Mouse (Mus musculus): Measurements from ENCODE around the gene Zfp638.
A peak's percentile ranks its signal among the peaks of the same experiment; 100 is the strongest.

The Zfp638 gene

DNA sequence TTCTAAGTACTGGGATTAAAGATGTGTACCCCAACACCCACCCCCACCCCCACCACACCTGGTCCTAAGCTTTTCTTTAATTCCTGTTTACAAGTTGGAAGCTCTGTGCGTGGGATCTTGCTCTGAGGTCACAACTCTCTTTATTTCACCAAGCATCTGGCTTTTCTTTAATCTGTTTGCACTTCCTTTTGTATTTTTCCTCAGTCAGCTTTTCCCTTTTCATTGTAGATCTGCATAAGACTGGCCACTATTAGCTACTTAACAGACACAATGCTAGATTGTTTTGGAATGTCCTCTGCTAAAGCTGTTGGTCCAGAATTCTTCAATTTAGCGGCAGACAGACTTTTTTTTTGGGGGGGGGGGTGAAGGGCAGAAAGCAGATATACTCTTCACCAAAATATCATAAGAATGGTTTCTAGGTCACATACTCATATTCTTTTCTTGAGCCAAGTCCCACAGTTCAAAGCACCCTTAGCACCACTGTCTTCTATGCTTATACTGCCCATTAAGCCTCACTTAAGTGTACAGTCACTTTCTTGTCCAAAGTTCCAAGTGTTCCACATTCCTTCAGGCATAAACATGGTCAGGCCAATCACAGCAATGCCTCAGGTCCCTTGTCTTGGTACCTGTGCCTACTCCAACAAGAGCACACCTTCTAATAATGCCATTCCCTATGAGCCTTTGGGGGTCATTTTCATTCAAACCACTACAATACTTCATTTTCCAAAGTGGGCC is 23.5 kb downstream of the Zfp638 start:
- no peak for DNase-seq

DNA sequence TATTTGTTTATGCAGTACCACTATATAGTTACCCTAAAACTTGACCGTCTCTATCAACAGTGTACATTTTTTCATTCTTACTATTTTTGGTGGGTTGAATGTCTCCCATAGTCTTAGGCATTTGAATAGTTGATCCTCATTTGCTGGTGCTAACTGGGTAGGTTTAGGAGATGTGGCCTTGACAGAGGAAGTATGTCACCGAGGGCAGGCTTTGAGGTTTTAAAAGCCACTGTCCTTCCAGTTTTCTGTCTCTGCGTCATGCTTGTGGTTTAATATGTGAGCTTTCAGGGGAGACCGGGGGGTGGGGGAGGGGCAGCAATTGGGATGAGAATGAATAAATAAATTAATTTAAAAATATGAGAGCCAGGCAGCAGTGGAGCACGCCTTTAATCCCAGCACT is 24.3 kb downstream of the Zfp638 start:
- DNase-seq, result no peak

GRCm38 (mm10) chr6:83891687-83892086 is 24.8 kb downstream of the Zfp638 start:
- DNase-seq, result no peak

GRCm38 (mm10) chr6:83893086-83893485 is 26.2 kb downstream of the Zfp638 start:
- DNase-seq, result no peak

- no peak for DNase-seq
These were observed 26.7 kb downstream of the Zfp638 start for GRCm38 (mm10) chr6:83893584-83893983.

DNA sequence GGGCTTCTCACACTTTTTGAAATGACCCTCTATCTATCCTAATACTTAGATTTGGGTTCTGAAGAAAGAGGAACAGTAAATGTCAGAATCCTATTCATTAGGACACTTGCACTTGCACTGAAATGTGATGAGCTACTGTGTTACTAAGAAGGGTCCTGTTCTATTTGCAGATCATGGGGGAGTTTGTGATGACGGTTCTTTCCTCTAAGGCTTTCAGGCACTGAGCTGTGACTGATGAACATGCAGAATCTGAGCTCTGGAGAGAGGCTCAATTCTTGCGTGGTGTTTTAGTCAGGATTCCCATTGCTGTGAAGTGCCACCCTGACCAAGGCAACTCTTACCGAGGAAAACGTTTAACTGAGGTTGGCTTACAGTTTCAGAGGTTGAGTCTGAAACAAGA is 32.2 kb downstream of the Zfp638 start:
- no peak for DNase-seq

DNA sequence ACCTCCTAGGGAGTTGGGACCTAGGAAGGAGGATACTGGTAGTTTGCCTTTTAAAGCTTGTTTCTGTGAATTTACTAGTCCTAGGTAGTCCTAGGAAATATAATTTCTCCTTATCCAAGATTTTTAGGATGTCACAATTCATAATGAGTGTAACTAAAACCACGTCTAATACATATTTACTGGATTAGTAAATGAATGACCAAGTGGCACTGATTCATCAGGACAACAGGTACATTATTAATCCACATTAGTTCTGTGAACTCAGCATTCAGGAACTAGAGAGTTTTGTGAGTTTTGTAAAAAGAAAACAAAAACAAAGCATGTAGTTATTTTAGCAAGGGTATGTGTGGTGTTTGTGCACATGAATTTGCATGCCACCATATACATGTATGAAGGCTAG is 38.4 kb downstream of the Zfp638 start:
- no peak for DNase-seq

- no peak for DNase-seq
These were observed 39.8 kb downstream of the Zfp638 start for GRCm38 (mm10) chr6:83906659-83907058.

DNA sequence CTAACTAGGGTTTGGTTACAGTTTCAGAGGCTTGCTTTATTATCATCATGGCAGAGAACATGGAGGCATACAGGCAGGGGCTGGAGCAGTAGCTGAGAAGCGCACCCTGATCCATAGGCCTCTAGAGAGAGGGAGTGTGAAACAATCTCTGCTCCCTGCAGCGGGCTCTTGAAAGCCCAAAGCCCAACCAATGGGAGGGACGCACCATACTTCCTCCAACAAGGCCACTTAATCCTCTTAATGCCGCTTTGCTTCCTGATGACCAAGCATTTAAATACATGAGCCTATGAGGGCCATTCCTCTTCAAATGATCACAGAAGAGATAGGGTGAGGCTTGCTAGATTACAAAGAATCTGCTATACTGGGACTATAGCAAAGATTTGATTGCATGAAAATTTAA is 41.5 kb downstream of the Zfp638 start:
- DNase-seq, result no peak

- no peak for DNase-seq
These were observed 46.8 kb downstream of the Zfp638 start for GRCm38 (mm10) chr6:83913710-83914109.

DNA sequence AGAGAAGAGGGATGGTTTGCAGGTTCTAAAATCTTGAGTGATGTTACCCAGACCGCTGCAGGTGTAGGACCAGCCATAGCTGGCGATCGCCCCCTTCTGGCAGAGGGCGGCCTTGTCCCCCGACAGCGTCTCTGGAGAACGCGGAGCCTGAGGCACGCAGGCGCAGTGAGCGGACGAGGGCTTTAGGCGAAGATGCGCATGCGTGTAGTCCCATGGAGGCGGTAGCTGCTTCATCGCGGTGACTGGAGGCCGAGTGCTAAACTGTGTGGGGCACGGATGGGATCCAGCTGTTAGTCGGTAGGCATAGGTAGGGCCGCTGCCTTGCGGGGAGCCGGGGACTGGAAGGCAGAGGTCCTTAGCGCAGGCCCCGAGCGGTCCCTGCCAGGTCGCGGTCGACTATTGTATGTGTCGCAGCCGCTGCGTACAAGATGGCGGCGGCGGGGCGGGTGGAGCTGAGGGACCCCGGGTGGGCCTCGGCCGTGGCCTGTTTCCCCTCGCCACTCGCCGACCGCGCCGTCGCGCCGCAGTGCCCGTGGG is 47.3 kb downstream of the Zfp638 start:
- peak; percentile 100 for DNase-seq

DNA sequence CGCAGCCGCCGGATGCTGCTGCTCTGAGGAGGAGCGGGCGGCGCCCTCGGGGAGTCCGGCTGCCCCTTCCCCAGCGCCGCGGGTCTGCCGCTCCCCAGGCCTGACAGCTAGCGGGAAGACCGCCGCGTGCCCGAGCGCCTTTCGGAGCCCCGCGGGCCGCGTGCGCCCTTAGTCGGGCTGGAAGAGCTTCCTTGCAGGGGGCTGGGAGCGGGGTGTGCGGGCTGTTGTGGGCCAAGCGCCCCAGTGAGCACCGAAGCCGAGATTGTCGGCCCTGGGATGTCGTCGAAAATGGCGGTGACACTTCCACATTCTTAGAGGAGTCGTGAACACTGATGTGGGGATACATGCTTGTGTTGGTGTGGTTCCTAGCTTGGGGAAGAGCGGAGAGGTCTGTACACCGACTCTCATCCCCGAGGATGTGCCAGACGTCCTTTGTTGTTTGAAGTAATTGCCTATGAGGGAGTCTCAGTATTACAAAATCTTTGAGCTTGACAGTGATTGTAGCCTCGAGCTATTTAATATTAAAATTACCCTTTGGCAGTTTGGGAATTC is 47.9 kb downstream of the Zfp638 start:
- no peak for DNase-seq

- DNase-seq, result peak; percentile 75 to 77
These were observed 60.5 kb downstream of the Zfp638 start for GRCm38 (mm10) chr6:83927418-83927817.

DNA sequence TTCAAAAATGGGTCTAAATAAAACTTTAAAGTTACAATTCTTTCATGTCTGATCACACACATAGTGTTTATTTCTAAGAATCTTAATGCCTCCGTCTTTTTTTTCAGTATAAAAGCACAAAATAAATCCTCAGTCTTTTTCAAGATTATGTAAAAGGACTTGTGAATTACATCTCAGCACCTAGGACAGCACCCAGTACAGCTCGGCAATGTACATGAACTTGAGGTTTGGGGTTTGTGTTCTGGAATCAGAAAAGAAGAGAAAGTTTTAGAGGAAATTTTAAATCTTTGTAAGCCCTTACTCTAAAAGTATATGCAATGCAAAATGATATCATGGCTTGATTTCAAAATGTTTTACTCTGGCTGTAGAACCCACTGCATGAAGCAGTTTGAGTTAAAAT is 61.3 kb downstream of the Zfp638 start:
- DNase-seq, result peak; percentile 7 to 27

DNA sequence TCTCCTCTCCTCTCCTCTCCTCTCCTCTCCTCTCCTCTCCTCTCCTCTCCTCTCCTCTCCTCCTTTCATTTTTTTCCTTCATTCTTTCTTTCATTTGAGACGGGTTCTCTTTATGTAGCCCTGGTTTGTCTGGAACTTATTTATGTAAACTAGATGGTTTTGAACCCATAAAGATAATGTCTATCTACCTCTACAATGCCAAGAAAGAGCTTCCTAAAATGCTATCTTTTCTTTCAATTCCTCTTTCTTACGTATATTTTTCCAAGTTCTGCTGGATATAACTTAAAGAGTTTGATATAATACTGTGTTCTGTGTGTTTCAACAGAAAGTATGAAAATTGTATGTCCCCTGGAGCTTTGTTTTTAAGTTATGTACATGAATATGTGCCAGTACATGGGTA is 72.6 kb downstream of the Zfp638 start:
- DNase-seq, result no peak

- no peak for DNase-seq
These were observed 75.9 kb downstream of the Zfp638 start for GRCm38 (mm10) chr6:83942806-83943205.

- DNase-seq, result no peak
These were observed 86.7 kb downstream of the Zfp638 start for GRCm38 (mm10) chr6:83953603-83954002.

- no peak for DNase-seq
These were observed 120.7 kb downstream of the Zfp638 start for GRCm38 (mm10) chr6:83987642-83988041.

GRCm38 (mm10) chr6:84002716-84003115 is 135.8 kb downstream of the Zfp638 start:
- no peak for DNase-seq

DNA sequence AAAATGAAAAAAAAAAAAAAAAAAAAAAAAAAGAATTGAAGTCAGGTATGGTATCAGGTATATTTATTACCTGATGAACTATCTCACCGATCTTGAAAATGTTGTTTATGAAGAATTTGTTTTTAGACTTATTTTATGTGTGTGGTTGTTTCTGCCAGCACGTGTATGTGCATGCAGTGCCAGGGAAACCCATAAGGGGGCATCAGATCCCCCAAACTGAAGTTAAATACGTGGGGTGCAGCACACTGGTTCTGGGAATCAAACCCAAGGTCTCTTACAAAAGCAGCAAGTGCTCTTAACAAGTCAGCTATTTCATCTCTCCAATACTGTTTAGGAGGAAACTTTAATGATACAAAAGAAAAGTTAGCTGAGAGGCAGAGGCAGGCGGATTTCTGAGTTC is 137.4 kb downstream of the Zfp638 start:
- no peak for DNase-seq

GRCm38 (mm10) chr6:84008363-84009171 is 141.7 kb downstream of the Zfp638 start, which contains the start of gene Dysf:
Dysf (plus strand) TSS chr6:84008590.
- DNase-seq, result peak; percentile 65 to 77

GRCm38 (mm10) chr6:84009172-84009872 is 142.4 kb downstream of the Zfp638 start:
- peak in 1 of 2 experiments; percentile 39 for DNase-seq

GRCm38 (mm10) chr6:84009915-84010302 is 143.0 kb downstream of the Zfp638 start:
- DNase-seq, result no peak
